Mouse (Mus musculus): Measurements from ENCODE around the gene Galr2.

Gene Galr2

DNA sequence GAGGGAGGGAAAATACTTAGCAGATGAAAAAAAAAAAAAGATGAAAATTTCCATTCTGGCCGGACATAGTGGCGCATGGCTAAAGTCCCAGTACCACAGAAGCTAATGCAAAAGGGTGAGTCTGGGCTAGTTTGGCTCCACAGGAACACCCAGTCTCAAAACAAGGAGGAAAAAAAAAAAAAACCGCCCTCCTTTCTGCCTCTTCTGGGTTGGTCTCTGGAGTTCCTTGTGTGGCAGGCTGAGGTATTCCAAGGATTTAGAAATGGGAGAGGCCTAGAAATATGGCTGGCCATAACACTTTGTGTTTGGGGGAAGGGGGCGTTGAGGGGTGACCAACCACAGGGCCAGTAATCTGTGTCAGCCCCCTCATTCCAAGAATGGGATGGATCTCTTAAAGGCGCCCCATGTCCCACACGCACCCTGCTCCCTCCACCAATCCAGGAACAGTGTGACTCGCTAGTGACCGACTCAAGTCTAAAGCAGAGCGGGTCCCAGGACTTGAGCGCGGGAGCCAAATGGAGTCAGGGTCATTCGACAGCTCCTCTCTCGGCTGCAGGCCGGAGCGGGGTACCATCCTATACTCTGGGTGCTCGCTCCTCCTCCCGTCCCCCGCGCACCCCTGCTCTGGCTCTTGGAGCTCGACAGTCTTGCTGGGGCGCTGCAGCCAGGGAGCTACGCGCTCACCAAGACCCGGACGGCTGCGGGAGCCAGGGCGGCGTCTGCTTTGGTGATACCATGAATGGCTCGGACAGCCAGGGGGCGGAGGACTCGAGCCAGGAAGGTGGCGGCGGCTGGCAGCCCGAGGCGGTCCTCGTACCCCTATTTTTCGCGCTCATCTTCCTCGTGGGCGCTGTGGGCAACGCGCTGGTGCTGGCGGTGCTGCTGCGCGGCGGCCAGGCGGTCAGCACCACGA lies at the start of gene Galr2:
Galr2 (plus strand) TSS at position 189 of the 913 bp plus-strand sequence.
- no peak for DNase-seq (ENCODE audit: low spot score)

DNA sequence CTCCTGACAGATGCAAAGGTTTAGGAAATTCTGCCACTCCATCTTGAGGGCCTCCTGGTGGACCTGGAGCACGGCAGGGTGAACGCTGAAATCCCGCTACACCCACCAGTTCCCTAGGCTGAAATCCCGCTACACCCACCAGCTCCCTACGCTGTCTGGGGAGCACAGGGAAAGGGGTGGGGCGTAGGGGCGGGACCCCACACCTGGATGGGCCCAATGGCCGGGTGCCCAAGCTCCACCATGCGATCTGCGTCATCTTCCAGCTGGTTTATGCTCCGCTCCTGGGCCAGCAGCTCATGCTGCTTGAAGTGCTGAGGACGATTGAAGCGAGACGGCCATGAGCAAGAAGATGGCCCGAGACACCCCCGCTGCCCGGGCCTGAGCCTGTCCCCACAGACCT lies 48.3 kb upstream of the Galr2 start:
- no peak for DNase-seq (ENCODE audit: low spot score)

DNA sequence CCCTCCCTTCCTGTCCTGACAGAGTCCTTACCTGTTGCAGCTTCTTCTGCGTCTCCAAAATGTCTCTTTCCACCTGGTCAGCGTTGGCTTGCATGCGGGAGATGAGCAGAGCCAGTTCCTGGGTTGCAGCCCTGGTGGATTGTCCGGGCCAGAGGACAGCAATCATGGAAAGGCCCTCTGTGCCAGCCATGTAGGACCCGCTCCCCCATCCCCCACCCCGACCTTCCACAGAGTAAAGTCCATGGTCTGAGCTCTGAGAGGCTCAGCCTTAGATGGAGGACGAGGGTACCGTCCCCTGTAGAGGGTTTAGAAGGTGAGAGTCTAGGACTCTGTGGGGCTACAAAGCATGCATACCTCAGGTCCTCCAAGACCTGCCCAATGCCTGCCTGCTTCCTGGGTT lies 45.8 kb upstream of the Galr2 start:
- DNase-seq (ENCODE audit: low spot score), result no peak

DNA sequence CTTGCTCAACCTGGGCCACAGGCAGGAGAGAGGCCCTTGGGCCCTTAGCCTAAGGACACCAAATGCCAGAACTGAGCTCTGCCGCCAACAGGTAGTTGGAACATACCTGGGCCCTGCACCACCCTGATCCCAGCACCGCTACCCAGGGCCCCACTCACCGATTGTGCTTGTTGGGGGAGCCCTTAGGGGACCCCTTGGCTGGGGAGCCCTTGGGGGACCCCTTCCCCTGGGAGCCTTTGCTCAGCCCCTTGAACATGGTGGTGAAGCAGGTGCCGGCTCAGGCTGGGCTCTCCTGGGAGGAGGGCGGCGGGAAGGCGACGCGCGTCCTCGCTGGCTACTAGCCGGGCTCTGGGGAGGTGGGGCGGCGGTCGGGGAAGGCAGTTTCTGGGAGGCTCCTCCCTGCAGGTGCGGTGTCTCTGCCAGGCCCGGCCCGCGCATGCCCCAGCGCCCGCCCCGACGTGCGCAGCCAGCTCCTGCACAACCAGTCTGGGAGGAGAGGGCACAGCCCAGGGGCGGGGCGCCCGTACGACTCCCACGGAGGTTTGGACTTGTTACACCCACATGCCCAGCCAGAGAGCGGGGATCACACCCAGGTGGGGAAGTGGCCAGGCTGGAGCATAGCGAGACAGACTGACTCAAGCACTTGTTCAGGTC lies 42.9 kb upstream of the Galr2 start, which contains the start of gene Evpl:
Evpl (minus strand) TSS at position 336 of the 654 bp plus-strand sequence.
- DNase-seq (ENCODE audit: low spot score), result peak; percentile 68

- DNase-seq (ENCODE audit: low spot score), result no peak
Measured at GRCm38 (mm10) chr11:116239797-116240196, 40.9 kb upstream of the Galr2 start.

- no peak for DNase-seq (ENCODE audit: low spot score)
Measured at GRCm38 (mm10) chr11:116241744-116242235, 38.9 kb upstream of the Galr2 start.

DNA sequence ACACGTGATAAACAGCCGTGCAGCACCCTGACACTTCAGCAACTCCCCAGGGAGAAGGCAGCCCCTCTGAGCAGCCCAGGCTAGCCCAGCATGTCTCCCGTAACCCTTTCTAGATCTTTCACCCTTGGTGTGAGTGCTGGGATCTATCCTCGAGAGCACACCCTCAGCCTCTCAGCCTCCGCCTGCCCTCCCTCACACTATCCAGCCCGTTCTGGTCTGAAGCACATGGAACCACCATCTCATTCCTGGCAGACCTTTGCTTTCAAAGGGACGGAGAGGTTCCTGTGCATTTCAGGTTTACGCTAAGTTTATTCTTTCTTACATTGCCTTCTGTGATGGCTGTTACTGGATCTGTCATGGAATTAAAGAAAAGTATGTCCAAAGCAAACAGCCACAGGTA lies 36.2 kb upstream of the Galr2 start:
- DNase-seq (ENCODE audit: low spot score), result no peak

GRCm38 (mm10) chr11:116245616-116246015 lies 35.1 kb upstream of the Galr2 start:
- no peak for DNase-seq (ENCODE audit: low spot score)

- DNase-seq (ENCODE audit: low spot score), result no peak
Measured at GRCm38 (mm10) chr11:116247502-116248222, 33.1 kb upstream of the Galr2 start.

DNA sequence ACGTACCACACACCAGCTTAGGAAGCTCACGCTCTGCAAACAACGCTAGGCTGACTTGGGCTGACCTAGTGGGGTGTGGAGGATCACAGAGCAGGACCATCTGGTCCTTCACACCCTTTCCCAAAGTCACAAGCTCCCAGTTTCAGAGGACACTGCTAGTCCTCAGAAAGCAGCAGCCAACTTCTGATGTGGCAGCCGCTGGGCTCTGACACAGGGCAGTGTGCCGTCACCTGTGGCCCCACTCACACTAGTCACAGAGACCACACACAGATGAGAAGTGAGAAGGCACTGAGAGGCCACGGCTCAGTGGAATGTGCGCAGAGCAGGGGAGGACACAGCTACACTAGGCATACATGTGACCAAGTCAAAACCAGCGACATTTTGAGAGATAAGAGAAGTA lies 29.8 kb upstream of the Galr2 start:
- DNase-seq (ENCODE audit: low spot score), result no peak

- no peak for DNase-seq (ENCODE audit: low spot score)
Measured at GRCm38 (mm10) chr11:116253076-116253600, 27.6 kb upstream of the Galr2 start.

- no peak for DNase-seq (ENCODE audit: low spot score)
Measured at GRCm38 (mm10) chr11:116254627-116255026, 26.1 kb upstream of the Galr2 start.

GRCm38 (mm10) chr11:116255090-116255981 lies 25.4 kb upstream of the Galr2 start:
- DNase-seq (ENCODE audit: low spot score), result no peak

DNA sequence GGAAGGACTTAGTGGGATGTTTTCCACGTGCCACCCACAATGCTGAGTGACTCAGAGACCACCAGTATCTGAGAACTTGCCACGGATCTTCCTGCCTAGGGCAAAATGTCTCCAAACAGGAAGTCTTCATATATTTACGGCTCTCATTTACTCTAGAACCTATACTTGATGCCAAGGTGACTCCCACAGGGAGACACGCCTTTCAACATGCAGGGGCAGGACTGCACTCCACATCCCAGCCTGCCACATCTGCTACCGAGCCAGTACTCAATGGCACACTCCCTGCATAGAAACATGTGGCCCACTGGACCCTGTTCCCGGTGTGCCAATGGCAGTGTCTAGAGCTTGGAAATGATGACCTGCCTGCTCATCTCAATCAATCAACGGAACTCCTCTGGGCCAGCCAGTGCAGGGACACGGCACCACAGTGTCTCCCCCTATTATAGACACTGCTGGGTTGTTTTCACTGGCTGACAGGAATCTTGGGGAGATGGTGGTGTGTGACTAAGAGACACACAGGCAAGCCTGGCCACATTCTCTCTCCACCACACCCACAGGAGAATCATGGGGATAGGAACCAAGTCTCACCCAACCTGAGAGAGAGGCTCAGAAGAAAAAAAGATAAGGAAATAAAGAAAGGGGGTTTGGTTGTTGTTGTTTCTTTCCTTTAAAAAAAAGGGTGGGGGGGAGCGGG lies 24.6 kb upstream of the Galr2 start:
- DNase-seq (ENCODE audit: low spot score), result no peak

DNA sequence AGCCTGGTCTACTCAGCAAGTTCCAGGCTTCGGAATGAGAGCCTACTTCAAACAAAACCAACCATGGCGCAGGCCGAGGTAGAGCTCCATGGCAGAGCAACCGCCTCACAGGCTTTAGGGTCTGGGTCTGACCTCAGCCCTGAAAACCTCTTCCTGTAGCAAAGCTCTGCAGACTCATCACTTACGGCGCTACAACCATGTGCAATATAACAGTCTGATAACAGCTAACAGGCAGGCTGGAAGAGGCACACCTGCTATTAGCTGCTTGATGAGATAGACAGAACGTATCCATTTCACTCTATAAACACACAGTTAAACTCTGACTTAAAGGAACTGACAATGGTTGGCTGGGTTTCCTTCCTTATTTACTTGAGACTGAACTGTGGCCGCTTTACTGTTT lies 21.3 kb upstream of the Galr2 start:
- DNase-seq (ENCODE audit: low spot score), result no peak

- DNase-seq (ENCODE audit: low spot score), result no peak
Measured at GRCm38 (mm10) chr11:116260259-116260658, 20.5 kb upstream of the Galr2 start.

- DNase-seq (ENCODE audit: low spot score), result no peak
Measured at GRCm38 (mm10) chr11:116265352-116265751, 15.4 kb upstream of the Galr2 start.

DNA sequence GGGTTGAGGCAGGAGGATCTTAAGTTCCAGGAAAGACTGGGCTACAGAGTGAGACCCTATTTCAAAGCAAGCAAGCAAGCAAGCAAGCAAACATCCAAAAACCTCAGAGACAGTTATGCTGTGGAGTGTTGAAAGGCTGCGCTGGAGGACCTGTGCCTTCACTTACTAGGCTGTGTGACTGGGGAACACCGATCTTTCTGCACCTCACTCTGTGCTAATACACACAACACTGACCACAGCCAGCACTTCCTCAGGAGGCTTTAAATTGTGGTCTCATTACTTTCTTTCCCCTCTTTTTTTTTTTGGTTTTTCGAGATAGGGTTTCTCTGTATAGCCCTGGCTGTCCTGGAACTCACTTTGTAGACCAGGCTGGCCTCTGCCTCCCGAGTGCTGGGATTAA lies 14.9 kb upstream of the Galr2 start:
- DNase-seq (ENCODE audit: low spot score), result no peak

- no peak for DNase-seq (ENCODE audit: low spot score)
Measured at GRCm38 (mm10) chr11:116267637-116268036, 13.1 kb upstream of the Galr2 start.

DNA sequence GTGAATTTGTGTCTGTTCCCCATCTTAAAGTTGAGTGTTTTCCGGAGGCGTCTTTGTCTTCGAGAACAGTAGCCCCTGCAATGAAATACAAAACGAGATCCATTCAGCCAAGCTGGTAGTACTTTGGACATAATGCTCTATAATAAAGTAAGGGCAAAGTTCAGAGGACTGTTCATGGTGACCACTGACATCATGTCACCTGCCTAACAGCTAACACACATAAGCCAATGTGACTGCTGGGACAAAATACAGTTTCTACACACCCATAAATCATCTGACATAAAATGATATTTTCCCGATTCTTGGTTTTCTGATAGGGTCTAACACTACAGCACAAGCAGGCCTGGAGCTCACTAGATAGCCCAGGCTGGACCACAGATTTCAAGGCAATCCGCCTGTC lies 12.4 kb upstream of the Galr2 start:
- DNase-seq (ENCODE audit: low spot score), result no peak

GRCm38 (mm10) chr11:116269560-116269959 lies 11.2 kb upstream of the Galr2 start:
- DNase-seq (ENCODE audit: low spot score), result no peak
